Mouse (Mus musculus) monocyte, adult 2 months (primary cell): ENCODE measurements around the gene Supt3.

Experiments
- DNase-seq, 2 experiments: peaks; one replicate each; pipeline ENCODE4 v3.0.0; 2022; ENCODE audit warnings: low spot score in 2 of 2, low read depth in 1 of 2

Gene Supt3

DNA sequence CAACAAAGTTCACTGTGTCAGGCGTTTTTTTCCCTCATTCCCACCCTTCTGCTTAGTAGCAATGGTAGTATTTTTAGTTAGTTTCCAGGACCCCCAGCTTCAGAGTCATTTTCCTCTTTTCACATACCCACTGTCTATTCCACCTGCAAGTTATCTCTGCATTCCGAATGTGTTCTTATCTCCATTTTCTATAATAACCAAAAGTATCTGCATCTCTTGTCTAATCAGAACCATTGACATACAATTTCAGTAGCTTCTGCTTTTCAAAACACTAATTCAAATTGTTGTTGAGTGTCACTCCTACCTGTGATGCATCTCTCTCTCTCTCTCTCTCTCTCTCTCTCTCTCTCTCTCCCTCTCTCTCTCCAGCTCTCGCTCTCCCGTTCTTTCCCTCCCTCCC, 3.4 kb downstream of the Supt3 start:
- DNase-seq = no peak

DNA sequence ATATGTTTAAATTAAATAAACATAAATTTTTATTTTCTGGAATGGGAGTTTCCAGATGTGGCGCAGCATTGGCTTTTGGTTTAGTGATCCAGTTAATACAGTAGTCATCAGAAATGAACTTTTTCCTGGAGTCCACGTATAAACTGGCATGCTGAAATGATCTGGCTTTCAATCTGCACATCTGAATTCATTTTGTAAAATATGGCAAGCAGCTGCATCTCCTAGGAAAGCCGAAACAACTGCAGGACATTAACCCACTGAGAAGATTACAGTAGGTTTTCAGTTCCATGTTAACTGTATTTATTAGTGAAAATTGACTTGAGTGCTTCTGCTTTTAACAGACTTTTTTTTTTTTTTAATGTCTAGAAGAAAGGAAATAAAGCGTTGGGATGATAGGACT, 5.4 kb downstream of the Supt3 start:
- DNase-seq = no peak

DNA sequence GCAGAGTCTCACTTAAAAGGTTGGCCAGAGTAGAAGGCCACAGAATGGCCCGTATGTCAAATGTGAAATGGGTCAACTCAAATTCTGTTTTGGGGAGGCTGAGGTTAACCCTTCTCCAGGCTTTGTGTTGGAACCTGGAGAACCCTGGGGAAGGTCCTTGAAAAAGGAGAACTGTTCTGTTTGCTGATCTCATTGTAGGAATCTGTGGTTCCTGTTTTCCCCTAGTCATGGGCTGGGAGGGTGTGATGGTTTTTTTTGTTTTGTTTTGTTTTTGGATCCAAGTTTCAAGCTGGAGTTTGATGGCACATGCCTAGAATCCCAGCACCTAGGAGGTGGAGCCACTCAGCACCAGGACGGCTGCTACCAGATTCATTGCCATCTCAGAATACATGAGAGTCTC, 6.2 kb downstream of the Supt3 start:
- DNase-seq = peak in 1 of 2 experiments; percentile 23

DNA sequence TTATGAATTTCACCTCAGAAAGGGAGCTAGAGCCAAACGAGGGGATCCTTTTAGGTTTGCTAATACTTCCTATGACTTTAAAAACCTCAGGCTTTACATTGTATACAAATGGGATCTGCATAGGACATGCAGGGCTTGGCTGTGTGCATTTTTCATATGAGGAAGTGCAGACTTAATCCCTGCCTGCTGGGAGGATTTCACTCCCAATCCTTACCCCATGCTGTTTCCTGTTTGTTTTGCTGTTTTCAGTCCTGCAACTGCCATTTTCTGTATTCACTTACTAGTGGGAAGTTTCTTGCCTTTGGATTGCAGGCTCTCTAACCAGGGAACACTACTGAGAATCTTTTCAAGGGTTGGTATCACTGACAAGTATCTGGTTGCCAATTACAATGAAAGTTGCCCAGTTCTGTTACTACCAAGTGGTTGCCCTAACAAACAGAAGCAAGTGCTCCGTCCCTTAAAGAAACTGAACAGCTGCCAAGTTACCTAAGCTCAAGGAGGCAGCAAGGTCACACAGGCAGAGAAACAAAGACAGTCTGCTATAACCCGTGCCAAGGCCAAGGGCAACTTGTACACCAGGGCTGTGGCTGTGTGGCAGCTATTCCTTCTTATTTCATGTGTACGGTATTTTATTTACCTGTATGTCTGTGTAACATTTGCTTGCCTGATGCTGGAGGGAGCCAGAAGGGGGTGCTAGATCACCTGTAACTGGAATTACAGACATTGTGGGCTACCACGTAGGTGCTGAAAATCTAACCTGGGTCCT, 12.2 kb downstream of the Supt3 start:
- DNase-seq = no peak

DNA sequence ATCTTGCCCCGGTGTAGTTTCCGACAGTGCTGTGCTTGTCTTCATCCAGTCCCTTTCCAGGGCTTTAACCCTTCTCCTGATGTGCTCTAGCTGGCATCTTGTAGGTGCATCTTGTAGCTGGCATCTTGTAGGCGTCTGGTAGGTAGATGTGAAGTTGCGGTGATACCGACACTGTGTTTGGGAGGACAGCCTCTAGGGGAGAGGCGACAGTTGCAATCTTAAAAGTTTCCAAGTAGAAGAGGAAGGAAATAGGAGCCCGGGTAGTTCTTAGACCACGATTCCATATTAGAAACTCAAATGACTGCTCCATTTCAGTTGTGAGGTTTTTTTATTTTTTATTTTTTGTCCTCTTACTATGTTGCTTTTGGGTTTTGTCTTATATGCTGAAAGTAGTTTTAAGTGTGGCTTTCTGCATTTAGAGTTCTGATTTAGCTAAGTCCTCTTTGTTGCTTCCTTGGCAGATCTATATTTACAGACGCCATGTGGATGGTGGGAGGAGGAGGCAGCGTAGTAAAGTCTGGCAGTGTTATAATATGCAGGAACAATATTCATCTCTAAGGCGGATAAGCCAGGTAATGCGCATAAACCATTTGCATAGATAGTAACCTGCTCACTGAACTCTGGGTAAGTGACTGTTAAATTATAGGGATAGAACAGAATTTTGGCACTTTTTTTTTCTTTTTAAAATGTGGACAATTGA, 15.4 kb downstream of the Supt3 start:
- DNase-seq = no peak

DNA sequence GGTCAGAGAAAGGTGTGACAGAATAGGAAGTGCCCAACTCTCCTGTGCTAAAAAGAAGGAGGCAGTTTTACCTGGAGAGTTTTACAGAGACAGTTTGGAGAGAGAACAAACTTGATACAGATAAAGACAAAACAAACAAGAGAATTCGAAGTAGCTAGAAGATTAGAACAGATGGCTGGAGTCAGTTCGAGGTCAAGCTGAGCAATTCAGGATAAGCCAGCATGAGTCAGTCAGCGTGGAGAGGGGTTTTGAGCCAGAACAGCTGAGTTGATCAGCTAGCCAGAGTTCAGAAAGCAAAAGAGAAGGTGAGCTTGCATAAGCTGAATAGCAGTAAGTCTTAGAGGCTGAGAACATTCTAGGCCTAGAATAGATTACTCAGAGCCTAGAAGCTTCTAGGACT, 20.4 kb downstream of the Supt3 start:
- DNase-seq = no peak

DNA sequence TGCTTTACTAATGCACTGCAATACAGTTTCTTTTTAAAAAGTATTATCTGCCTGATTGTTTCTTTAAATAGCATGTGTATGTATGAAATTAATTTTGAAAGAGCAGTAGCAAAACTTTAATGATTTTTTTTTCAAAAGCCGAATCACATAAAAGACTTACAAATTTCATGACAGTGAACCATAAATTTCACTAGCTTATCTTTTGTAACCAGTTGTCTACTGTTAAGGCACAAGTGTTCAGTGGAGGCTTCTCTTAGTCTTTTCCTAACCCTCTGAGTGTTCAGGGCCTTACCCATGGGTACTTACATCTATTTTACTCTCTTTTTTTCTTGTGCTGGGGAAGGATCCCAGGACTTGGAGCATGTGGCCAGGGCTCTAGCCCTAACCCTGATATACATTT, 30.1 kb downstream of the Supt3 start:
- DNase-seq = no peak

DNA sequence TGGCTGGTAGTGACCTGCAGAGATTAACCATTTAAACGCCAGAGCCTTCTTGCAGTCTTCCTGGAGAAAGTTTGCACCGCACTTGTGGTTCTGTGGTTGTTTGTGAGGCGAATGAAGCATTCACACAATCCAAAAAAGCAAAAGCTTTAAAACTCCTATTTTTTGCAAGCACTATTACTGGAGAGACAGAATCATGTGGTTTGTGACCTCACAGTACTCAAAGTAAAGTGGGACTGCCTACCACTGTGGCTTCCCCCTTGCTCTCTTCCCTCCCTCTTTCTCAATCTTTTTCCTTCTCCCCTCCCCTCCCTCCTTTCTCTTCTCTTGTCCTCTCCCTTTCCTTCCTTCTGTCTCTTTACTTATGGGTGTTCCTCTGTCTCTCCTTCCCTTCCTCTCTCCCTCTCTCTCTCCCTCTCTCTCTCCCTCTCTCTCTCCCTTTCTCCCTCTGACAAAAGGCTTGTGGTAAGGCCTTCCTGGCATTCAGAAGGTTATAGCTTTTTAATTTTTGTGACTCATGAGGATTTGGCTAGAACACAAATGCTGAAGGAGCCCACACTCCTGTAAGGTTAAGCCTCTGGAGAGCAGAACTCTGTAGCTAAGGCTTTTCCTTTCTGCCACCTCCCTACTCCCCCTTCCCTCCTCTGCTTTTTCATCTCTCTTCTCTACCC, 37.7 kb downstream of the Supt3 start, which contains the start of gene Runx2:
TSS of gene Runx2 (minus strand) at position 290 of the 668 bp plus-strand sequence.
- no peak for DNase-seq

DNA sequence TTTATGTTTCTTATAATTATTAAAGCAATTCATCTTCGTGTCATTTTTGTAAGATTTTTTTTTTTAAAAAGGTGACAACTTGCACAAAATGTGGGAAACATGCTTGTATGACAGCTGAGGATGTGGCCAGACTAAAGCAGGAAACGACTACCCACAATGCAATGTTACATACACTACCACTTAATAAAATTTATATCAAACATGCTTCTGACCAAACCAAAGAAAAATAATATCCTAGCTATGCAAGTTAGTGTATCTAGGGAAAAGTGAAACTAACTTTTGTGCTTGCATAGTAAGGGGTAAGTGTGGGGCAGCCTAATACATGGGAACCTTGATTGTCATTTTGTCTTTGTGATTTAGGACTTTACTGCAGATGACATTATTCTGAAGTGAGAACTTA, 41.9 kb downstream of the Supt3 start:
- DNase-seq = no peak

DNA sequence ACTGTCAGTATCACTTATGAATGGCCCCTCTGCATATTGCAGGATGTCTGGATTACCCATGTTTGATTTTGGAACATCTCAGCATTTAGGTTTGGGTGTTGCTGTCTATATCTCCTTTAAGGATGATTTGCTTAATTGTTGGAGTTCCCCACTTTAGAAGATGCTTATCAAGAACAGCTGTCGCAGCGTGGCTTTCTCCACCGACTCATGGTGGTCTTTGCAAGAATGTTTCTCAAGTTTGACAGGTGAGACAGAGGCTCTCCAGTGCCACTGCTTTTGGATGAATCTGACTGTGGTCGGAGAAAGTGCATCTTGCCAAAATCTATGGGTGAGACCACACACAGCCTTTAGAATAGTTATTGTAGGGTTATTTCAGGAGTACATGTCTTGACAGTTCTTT, 42.9 kb downstream of the Supt3 start:
- DNase-seq = no peak

DNA sequence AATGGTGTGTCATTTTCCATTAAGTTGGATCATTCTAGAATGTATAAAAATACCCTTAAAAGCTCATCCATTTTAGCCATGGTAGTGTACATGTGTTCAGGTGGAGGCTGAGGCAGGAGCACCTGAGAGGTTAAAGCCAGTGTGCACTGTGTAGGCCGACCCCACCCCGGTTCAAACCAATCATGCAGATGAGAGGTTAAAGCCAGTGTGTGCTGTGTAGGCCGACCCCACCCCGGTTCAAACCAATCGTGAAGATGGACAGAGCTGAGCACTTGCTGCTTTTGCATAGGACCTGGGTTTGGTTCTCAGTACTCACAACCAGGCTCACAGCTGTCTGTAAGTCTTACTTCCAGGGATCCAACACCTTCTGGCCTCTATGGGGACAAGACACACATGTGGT, 45.0 kb downstream of the Supt3 start:
- no peak for DNase-seq

DNA sequence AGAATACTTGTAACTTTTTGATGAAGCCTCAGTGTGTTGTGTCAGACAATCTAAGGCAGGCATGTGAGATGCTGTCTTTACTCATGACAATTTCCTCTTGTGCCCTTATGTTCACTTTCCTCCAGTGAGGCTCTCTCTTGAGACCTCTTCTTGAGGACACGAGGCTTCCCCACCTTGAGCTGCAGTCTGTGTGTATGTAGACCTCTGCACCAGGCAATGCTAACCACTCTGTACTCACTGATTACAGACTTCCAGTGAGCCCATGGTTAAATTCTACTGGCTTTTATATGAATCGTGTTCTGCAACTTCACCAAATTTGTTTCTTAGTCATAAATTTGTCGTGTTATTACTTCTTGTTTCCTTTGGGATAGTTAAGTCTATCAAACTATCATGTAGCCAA, 50.2 kb downstream of the Supt3 start:
- DNase-seq = no peak

DNA sequence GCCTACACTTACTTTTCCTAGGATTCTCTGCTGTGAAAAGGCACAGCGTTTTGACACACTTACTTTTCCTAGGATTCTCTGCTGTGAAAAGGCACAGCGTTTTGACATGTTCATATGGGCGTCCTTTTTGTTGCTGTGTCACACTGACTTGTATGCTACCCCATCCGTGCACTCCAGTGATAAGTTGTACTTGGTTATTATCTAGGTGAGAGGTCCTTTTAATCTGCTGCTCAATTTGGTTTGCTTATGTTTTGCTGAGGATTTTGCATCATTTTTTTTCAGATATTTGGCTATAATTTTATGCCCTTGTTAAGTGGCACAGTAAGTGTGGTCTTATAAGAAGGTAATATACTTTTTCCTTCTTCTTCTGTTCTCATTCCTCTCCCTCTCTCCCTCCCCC, 51.0 kb downstream of the Supt3 start:
- DNase-seq = no peak

DNA sequence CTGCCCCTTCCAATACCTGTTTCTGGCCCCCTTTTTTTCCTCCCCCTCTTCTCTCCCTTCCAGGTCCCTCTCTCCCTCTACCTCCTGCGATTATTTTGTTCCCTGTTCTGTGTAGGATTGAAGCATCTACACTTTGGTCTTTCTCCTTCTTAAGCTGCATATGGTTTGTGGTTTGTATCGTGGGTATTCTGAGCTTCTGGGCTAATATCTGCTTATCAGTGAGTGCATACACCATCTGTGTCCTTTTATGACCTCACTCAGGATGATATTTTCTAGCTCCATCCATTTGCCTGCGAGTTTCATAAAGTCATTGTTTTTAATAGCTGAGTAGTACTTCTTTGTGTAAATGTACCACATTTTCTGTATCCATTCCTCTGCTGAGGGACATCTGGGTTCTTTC, 52.6 kb downstream of the Supt3 start:
- DNase-seq = no peak

DNA sequence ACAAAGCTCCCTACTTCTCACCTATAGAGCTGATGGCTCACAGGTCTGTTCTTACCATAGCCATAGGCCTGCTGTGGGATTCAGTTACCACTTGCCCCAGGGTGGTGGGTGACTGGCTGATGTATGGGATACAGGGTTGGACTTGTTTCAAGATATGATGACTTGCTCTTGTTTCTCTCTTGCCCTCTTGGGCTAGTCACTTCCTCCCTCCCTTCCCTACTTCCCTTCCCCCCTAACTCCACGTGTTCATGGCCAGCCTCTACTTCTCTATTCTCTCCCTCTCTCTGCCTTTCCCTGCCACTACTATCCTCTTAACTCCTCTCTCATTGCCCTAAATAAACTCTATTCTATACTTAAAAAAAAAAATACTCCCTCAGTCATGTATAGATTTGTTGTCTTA, 54.2 kb downstream of the Supt3 start:
- no peak for DNase-seq

DNA sequence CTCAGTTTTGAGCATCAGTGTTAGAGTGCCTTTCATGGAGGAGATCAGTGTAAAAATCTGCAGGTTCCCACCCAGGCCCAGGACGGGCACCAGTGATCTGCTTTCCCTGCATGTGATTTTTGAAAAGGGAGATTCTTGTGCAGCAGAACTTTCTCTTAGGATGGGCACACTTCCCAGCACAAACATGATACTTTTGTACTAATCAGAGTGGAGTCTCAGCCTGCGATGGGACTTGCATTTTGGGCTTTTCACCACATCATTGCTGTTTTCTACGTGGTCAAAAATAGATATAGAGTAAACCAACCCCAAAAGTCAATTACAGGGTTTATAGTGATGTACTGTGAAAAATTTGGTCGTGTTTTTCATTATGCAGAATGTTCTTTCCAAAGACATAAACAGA, 65.2 kb downstream of the Supt3 start:
- DNase-seq = no peak

DNA sequence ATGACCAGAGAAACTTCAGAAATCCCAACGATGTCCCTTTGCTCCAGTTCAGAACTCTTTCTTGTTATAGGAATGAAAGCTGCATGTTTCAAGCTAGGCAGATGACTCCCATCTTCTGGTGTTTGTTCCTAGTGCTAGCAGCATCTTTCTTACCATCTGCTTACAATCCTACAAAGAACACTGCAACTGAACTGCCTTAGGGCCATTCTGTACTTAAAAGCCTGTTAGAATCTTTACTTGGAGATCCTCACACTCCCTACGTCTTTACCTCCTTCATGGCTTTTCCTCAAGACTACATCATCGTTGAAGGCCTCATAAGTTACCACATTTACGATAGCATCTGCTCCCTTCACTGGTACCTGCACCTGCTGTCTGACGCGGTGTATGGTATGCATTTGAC, 86.2 kb downstream of the Supt3 start:
- DNase-seq = no peak

DNA sequence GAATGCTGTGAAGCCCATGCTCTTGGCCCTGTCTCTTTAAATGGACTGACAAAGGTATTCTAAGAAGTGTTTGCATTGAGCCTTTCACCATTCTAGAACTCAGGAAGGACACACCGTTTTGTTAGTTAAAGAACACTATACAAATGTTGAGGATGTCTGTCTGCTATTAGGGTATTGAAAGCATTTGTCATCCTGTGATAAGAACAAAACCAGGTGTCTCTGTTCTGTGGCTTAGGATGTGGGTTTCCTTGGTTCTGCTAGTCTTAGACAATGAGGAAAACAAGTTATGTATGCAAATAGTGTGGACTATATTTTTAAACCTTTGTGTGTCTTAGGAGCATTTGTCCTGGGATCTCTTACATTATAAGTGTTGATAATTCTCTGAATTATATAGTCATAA, 116.6 kb downstream of the Supt3 start:
- no peak for DNase-seq

DNA sequence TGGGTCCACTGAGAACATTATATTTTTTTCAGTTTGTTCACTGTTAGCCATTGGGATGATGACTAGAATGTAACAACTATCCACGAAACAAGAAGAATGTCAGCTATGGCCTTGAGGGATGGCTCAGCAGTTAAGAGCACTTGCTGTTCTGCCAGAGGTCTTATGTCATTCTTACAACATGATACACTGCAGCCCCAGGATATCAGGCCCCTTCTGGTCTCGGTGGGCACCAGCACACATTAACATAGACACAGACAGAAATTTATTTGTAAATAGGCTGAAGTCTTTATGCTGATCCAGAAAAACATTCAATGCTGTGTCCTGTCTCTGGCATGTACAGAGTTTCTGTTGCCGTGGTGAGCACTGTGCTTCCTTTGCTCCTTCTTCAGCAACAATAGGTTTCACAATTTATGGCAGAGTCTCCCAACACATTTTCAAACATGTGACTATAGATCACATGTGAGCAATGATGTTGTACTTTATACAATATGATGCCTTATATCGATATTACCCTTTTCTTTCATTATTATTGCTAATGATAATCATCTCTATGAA, 166.7 kb downstream of the Supt3 start:
- DNase-seq = no peak

DNA sequence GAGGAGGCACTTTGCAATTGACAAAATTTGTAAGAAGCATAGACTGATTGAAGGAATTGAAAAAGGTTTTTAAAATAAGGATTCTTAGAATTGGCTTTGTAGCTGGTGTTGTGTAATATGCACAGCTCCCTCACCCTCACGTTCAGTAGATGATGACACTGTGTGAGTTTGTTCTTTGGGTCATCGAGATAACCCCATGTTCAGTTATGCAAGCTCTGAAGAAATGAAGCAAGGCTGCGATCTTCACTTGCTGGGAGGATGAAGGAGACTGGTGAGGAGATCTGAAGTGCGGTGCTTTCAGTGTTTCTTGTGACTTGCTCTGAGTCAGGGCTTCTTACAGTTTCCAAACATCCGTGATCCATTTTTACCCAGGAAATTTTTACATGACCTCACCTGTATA, 168.4 kb downstream of the Supt3 start:
- DNase-seq = no peak

DNA sequence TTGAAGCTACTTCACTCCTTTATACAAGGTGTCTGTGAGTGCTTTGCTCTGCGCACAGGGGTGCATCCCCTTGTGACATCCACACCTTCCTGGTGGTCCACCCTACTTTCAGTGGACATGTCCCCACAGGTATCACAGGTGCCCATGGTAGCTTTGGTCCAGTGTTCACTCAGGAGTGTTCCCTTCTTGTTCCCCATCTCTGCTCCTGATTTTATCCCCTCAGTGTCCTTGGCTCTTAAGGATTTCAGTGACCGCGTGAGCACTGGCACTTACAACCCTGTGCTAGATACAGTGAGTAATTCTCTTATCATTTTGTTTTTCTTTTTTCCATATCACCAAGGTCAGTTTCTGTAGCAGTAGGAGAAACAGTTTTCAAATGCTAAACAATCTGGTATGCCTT, 171.4 kb downstream of the Supt3 start:
- DNase-seq = no peak

DNA sequence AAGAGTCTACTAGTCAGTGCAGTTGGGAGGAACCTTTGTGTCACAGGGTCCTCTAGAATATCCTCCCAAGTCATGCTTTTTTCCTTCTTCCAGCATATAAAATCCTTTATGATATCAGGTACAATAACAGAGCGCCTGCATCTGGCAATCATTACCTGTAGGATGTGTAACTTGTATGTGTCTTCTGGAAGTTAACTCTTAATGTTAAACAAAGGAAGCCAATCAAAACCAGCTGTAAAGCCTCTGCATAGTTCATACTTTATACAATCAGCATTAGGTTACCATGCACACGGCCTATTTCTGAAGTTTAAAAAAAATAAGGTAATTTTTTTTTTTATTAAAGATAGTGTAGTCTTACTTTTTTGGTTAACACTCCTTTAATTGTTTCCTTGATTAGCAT, 179.7 kb downstream of the Supt3 start:
- DNase-seq = no peak
